Mouse (Mus musculus): ENCODE measurements around the gene Prkar1a.
"Not testable (repeated sequence)": the region's sequence is repeated elsewhere in the genome, so short reads cannot be mapped to it uniquely, and the experiment has no call there.

Prkar1a gene

GRCm38 (mm10) chr11:109649975-109650701, 933 bp downstream of the Prkar1a start:
- peak; percentile 87 for DNase-seq

GRCm38 (mm10) chr11:109650788-109651565, 1.8 kb downstream of the Prkar1a start:
- DNase-seq, result peak; percentile 94

- DNase-seq, result no peak
Measured at GRCm38 (mm10) chr11:109651566-109652024, 2.4 kb downstream of the Prkar1a start.

- DNase-seq, result no peak
Measured at GRCm38 (mm10) chr11:109652505-109652904, 3.3 kb downstream of the Prkar1a start.

GRCm38 (mm10) chr11:109653201-109653600, 4.0 kb downstream of the Prkar1a start:
- DNase-seq, result no peak

GRCm38 (mm10) chr11:109654581-109654980, 5.4 kb downstream of the Prkar1a start:
- no peak for DNase-seq

GRCm38 (mm10) chr11:109656232-109656631, 7.0 kb downstream of the Prkar1a start:
- DNase-seq, result no peak

GRCm38 (mm10) chr11:109660526-109660925, 11.3 kb downstream of the Prkar1a start:
- not testable (repeated sequence) for DNase-seq

- DNase-seq, result no peak
Measured at GRCm38 (mm10) chr11:109664293-109664692, 15.1 kb downstream of the Prkar1a start.

- no peak for DNase-seq
Measured at GRCm38 (mm10) chr11:109665424-109665823, 16.2 kb downstream of the Prkar1a start.

GRCm38 (mm10) chr11:109666411-109666810, 17.2 kb downstream of the Prkar1a start:
- DNase-seq, result no peak

- DNase-seq, result no peak
Measured at GRCm38 (mm10) chr11:109667371-109667770, 18.2 kb downstream of the Prkar1a start.

- DNase-seq, result no peak
Measured at GRCm38 (mm10) chr11:109668115-109668725, 19.0 kb downstream of the Prkar1a start.

GRCm38 (mm10) chr11:109669149-109669708, 20.0 kb downstream of the Prkar1a start:
- DNase-seq, result no peak

GRCm38 (mm10) chr11:109670026-109670916, 21.1 kb downstream of the Prkar1a start:
- DNase-seq, result no peak

GRCm38 (mm10) chr11:109671136-109672020, 22.2 kb downstream of the Prkar1a start:
- no peak for DNase-seq

- no peak for DNase-seq
Measured at GRCm38 (mm10) chr11:109672021-109672324, 22.8 kb downstream of the Prkar1a start.

GRCm38 (mm10) chr11:109672396-109672795, 23.2 kb downstream of the Prkar1a start:
- DNase-seq, result no peak

GRCm38 (mm10) chr11:109672881-109673739, 23.9 kb downstream of the Prkar1a start:
- DNase-seq, result no peak

GRCm38 (mm10) chr11:109673741-109674140, 24.5 kb downstream of the Prkar1a start:
- no peak for DNase-seq

All from right cerebral cortex, postnatal 25 days (tissue).